Mouse (Mus musculus): ENCODE results near the gene Lrpprc.
A peak's percentile ranks its signal among the peaks of the same experiment; 100 is the strongest.
"Not testable (repeated sequence)": the region's sequence is repeated elsewhere in the genome, so short reads cannot be mapped to it uniquely, and the experiment has no call there.

Lrpprc gene

GRCm38 (mm10) chr17:84790447-84791098, at the start of gene Lrpprc:
Gene Lrpprc (minus strand): TSS chr17:84790789.
- DNase-seq: peak; percentile 93 to 96

- peak; percentile 42 to 58 for DNase-seq
These were observed 47.2 kb upstream of the Lrpprc start for GRCm38 (mm10) chr17:84837780-84838179.

- DNase-seq: no peak
These were observed 44.7 kb upstream of the Lrpprc start for GRCm38 (mm10) chr17:84835249-84835648.

GRCm38 (mm10) chr17:84832346-84832745, 41.8 kb upstream of the Lrpprc start:
- DNase-seq: no peak

- DNase-seq: no peak
These were observed 37.7 kb upstream of the Lrpprc start for GRCm38 (mm10) chr17:84828301-84828700.

GRCm38 (mm10) chr17:84820603-84821002, 30.0 kb upstream of the Lrpprc start:
- DNase-seq: no peak

- DNase-seq: no peak
These were observed 27.8 kb upstream of the Lrpprc start for GRCm38 (mm10) chr17:84818390-84818789.

GRCm38 (mm10) chr17:84816014-84816461, 25.4 kb upstream of the Lrpprc start:
- DNase-seq: no peak

GRCm38 (mm10) chr17:84814905-84815304, 24.3 kb upstream of the Lrpprc start:
- no peak for DNase-seq

- DNase-seq: not testable (repeated sequence)
These were observed 23.6 kb upstream of the Lrpprc start for GRCm38 (mm10) chr17:84814192-84814591.

- no peak for DNase-seq
These were observed 1.4 kb upstream of the Lrpprc start for GRCm38 (mm10) chr17:84792006-84792405.

GRCm38 (mm10) chr17:84791156-84791555, 567 bp upstream of the Lrpprc start:
- peak in 1 of 2 experiments; percentile 10 for DNase-seq

GRCm38 (mm10) chr17:84790043-84790442, 546 bp downstream of the Lrpprc start:
- DNase-seq: peak; percentile 16 to 20

- no peak for DNase-seq
These were observed 2.0 kb downstream of the Lrpprc start for GRCm38 (mm10) chr17:84788376-84789125.

GRCm38 (mm10) chr17:84787477-84787876, 3.1 kb downstream of the Lrpprc start:
- no peak for DNase-seq

GRCm38 (mm10) chr17:84786911-84787310, 3.7 kb downstream of the Lrpprc start:
- no peak for DNase-seq

- no peak for DNase-seq
These were observed 5.4 kb downstream of the Lrpprc start for GRCm38 (mm10) chr17:84785176-84785575.

- DNase-seq: no peak
These were observed 7.1 kb downstream of the Lrpprc start for GRCm38 (mm10) chr17:84783491-84783890.

- no peak for DNase-seq
These were observed 10.3 kb downstream of the Lrpprc start for GRCm38 (mm10) chr17:84780321-84780720.

GRCm38 (mm10) chr17:84778477-84778978, 12.1 kb downstream of the Lrpprc start:
- DNase-seq: no peak

GRCm38 (mm10) chr17:84776362-84777000, 14.1 kb downstream of the Lrpprc start:
- no peak for DNase-seq

- DNase-seq: no peak
These were observed 15.3 kb downstream of the Lrpprc start for GRCm38 (mm10) chr17:84775291-84775690.

- no peak for DNase-seq
These were observed 18.7 kb downstream of the Lrpprc start for GRCm38 (mm10) chr17:84771882-84772281.
